Mouse (Mus musculus) hindbrain, embryonic 14.5 days (tissue): ENCODE measurements around the gene Cd5. TPM values are rescaled to one million over a fixed set of nuclear protein-coding genes. Genes with fewer than 3 reads are reported as not detected.

Experiments used
- ATAC-seq: fragments of 200-750 bp; cut with Nextera tagmentation; 2 replicates; pipeline ENCODE4 v1.8.0; 2017; ENCODE audit warnings: moderate number of reproducible peaks, mild to moderate bottlenecking, moderate TSS enrichment, moderate library complexity; ENCODE audit not compliant: low FRiP score
- DNase-seq: peaks from one replicate; pipeline ENCODE4 v3.0.0-alpha.2; 2015; ENCODE audit warnings: low spot score
- H3K27ac ChIP-seq: fragments of 300-500 bp; sonication (generic); 2 replicates; pipeline ENCODE4 v1.5.1; 2014; ENCODE audit warnings: mild to moderate bottlenecking, moderate library complexity
- H3K27me3 ChIP-seq: fragments of 300-500 bp; sonication (generic); 2 replicates; pipeline ENCODE4 v1.6.1; 2014; ENCODE audit warnings: mild to moderate bottlenecking, low read length, mixed read lengths; ENCODE audit not compliant: control insufficient read depth, insufficient read depth
- H3K36me3 ChIP-seq: fragments of 300-500 bp; sonication (generic); replicated peaks from 2 replicates; pipeline ENCODE4 v1.6.1; 2014; ENCODE audit not compliant: control insufficient read depth, insufficient read depth
- H3K4me1 ChIP-seq: fragments of 300-500 bp; sonication (generic); replicated peaks from 2 replicates; pipeline ENCODE4 v1.6.1; 2014; ENCODE audit warnings: antibody characterized with exemption, low read length, mixed read lengths; ENCODE audit not compliant: control insufficient read depth, insufficient read depth
- H3K4me2 ChIP-seq: fragments of 300-500 bp; sonication (generic); replicated peaks from 2 replicates; pipeline ENCODE4 v1.6.1; 2014; ENCODE audit warnings: mild to moderate bottlenecking, moderate library complexity
- H3K4me3 ChIP-seq: fragments of 300-500 bp; sonication (generic); replicated peaks from 2 replicates; pipeline ENCODE4 v1.5.1; 2014; ENCODE audit warnings: mild to moderate bottlenecking, low read length
- H3K9ac ChIP-seq: fragments of 300-500 bp; sonication (generic); 2 replicates; pipeline ENCODE4 v1.6.1; 2014
- H3K9me3 ChIP-seq: fragments of 300-500 bp; sonication (generic); 2 replicates; pipeline ENCODE4 v1.6.1; 2016; ENCODE audit warnings: low read length; ENCODE audit not compliant: control insufficient read depth
- WGBS: fragments of 180-500 bp; shearing (Covaris S2); extraction: QIAGEN DNeasy Blood & Tissue Kit; methylation state at CpG from one replicate; pipeline ENCODE4 v1.1.7; 2014; 5-methylcytosine and 5-hydroxymethylcytosine counted together
- polyA plus RNA-seq: library from polyadenylated mRNA; unstranded; fragments of >200 nt; fragmentation: Nextera tagmentation; extraction: Ambion mirVana; gene quantifications from 2 replicates; pipeline ENCODE4 v1.2.1, GENCODE M21; 2014

Cd5 gene
- polyA plus RNA-seq, 1 experiment from 2014 or later, result 0.31 TPM

GRCm38 (mm10) chr19:10773384-10773783 is 34.6 kb upstream of the Cd5 start:
- Histone ChIP-seq H3K4me2 (no peak overlapping the region), H3K4me3 (no peak overlapping the region), H3K27me3 (no peaks in the 10 kb centered on the region), H3K9me3 (no peaks in the 10 kb centered on the region), H3K9ac (no peak overlapping the region), H3K4me1 (peaks cover 15% of the 10 kb centered on the region), H3K27ac (no peak overlapping the region), H3K36me3 (no peaks in the 10 kb centered on the region)
- ATAC-seq (no peak), DNase-seq (no peak)
- WGBS, result 81% methylated on average over 7 of the region's 7 CpGs

- peaks cover 15% of the 10 kb centered on the region for H3K4me1 ChIP-seq
- H3K9ac ChIP-seq, result no peak overlapping the region
- H3K27me3 ChIP-seq, result no peaks in the 10 kb centered on the region
- DNase-seq (no peak), ATAC-seq (no peak)
- H3K27ac ChIP-seq, result no peak overlapping the region
- no peak overlapping the region for H3K4me3 ChIP-seq
- H3K4me2 ChIP-seq, result no peak overlapping the region
- H3K36me3 ChIP-seq, result no peaks in the 10 kb centered on the region
- H3K9me3 ChIP-seq, result no peaks in the 10 kb centered on the region
- 93% methylated on average over 10 of the region's 10 CpGs for WGBS
Observed at GRCm38 (mm10) chr19:10772866-10773265, 34.1 kb upstream of the Cd5 start.

GRCm38 (mm10) chr19:10771995-10772394 is 33.2 kb upstream of the Cd5 start:
- no peaks in the 10 kb centered on the region for H3K9me3 ChIP-seq
- no peak overlapping the region for H3K27ac ChIP-seq
- H3K4me3 ChIP-seq, result no peak overlapping the region
- H3K4me2 ChIP-seq, result no peak overlapping the region
- H3K9ac ChIP-seq, result no peak overlapping the region
- ATAC-seq (no peak), DNase-seq (no peak)
- WGBS, result 78% methylated on average over 7 of the region's 7 CpGs
- H3K27me3 ChIP-seq, result no peaks in the 10 kb centered on the region
- peaks cover 15% of the 10 kb centered on the region for H3K4me1 ChIP-seq
- H3K36me3 ChIP-seq, result no peaks in the 10 kb centered on the region

GRCm38 (mm10) chr19:10769429-10770195 is 30.8 kb upstream of the Cd5 start:
- H3K4me2 ChIP-seq, result no peak overlapping the region

GRCm38 (mm10) chr19:10768694-10769428 is 30.1 kb upstream of the Cd5 start:
- Histone ChIP-seq H3K4me3 (no peak overlapping the region), H3K4me2 (no peak overlapping the region), H3K9me3 (no peaks in the 10 kb centered on the region), H3K9ac (no peak overlapping the region), H3K4me1 (peaks cover 15% of the 10 kb centered on the region), H3K36me3 (no peaks in the 10 kb centered on the region), H3K27me3 (no peaks in the 10 kb centered on the region), H3K27ac (peak overlapping the region; percentile 60)
- DNase-seq (peak; percentile 50), ATAC-seq (peak; percentile 49; the same call in 1 of the 2 replicates)
- WGBS, result 60% methylated on average over 6 of the region's 6 CpGs

More at GRCm38 (mm10) chr19:10769429-10770195, 30.8 kb upstream of the Cd5 start:
- 52% methylated on average over 12 of the region's 12 CpGs for WGBS
- peaks cover 15% of the 10 kb centered on the region for H3K4me1 ChIP-seq
- H3K27me3 ChIP-seq, result no peaks in the 10 kb centered on the region
- H3K4me3 ChIP-seq, result no peak overlapping the region
- no peaks in the 10 kb centered on the region for H3K36me3 ChIP-seq
- DNase-seq (no peak), ATAC-seq (no peak; the same call in 1 of the 2 replicates)
- H3K9me3 ChIP-seq, result no peaks in the 10 kb centered on the region
- peak overlapping the region; percentile 60 for H3K27ac ChIP-seq
- H3K9ac ChIP-seq, result no peak overlapping the region

GRCm38 (mm10) chr19:10767631-10768030 is 28.8 kb upstream of the Cd5 start:
- no peak overlapping the region for H3K4me3 ChIP-seq
- no peak for DNase-seq
- H3K9me3 ChIP-seq, result no peaks in the 10 kb centered on the region

GRCm38 (mm10) chr19:10763381-10764031 is 24.7 kb upstream of the Cd5 start:
- no peak overlapping the region for H3K9ac ChIP-seq
- no peaks in the 10 kb centered on the region for H3K36me3 ChIP-seq
- ATAC-seq (no peak), DNase-seq (no peak)
- peaks cover 6% of the 10 kb centered on the region; the same call in 1 of the 2 replicates for H3K4me1 ChIP-seq
- H3K27ac ChIP-seq, result no peak overlapping the region
- no peaks in the 10 kb centered on the region for H3K27me3 ChIP-seq
- no peak overlapping the region for H3K4me2 ChIP-seq
- H3K9me3 ChIP-seq, result no peaks in the 10 kb centered on the region
- H3K4me3 ChIP-seq, result no peak overlapping the region
- 87% methylated on average over 21 of the region's 21 CpGs for WGBS

More at GRCm38 (mm10) chr19:10767631-10768030, 28.8 kb upstream of the Cd5 start:
- Histone ChIP-seq H3K9ac (no peak overlapping the region), H3K4me2 (no peak overlapping the region), H3K4me1 (peaks cover 15% of the 10 kb centered on the region), H3K27ac (no peak overlapping the region), H3K27me3 (no peaks in the 10 kb centered on the region), H3K36me3 (no peaks in the 10 kb centered on the region)
- ATAC-seq, result no peak
- WGBS, result 75% methylated on average over 10 of the region's 10 CpGs

GRCm38 (mm10) chr19:10762468-10762867 is 23.7 kb upstream of the Cd5 start:
- H3K9ac ChIP-seq, result no peak overlapping the region
- no peaks in the 10 kb centered on the region for H3K9me3 ChIP-seq
- no peaks in the 10 kb centered on the region for H3K36me3 ChIP-seq
- ATAC-seq (no peak), DNase-seq (no peak)
- peaks cover 6% of the 10 kb centered on the region; the same call in 1 of the 2 replicates for H3K4me1 ChIP-seq
- H3K27me3 ChIP-seq, result no peaks in the 10 kb centered on the region
- no peak overlapping the region for H3K4me3 ChIP-seq
- no peak overlapping the region for H3K4me2 ChIP-seq
- H3K27ac ChIP-seq, result no peak overlapping the region
- WGBS, result 85% methylated on average over 6 of the region's 6 CpGs

GRCm38 (mm10) chr19:10761794-10762415 is 23.1 kb upstream of the Cd5 start:
- 89% methylated on average over 8 of the region's 8 CpGs for WGBS
- no peak overlapping the region for H3K9ac ChIP-seq
- peaks cover 6% of the 10 kb centered on the region; the same call in 1 of the 2 replicates for H3K4me1 ChIP-seq
- H3K27ac ChIP-seq, result no peak overlapping the region
- no peak overlapping the region for H3K4me2 ChIP-seq
- no peaks in the 10 kb centered on the region for H3K36me3 ChIP-seq
- no peak for DNase-seq
- H3K4me3 ChIP-seq, result no peak overlapping the region
- no peaks in the 10 kb centered on the region for H3K27me3 ChIP-seq
- no peak for ATAC-seq
- no peaks in the 10 kb centered on the region for H3K9me3 ChIP-seq
